Mouse (Mus musculus) lung, postnatal 14 days (tissue): ENCODE measurements at regions not wholly inside any gene's neighbourhood (a gene's known extent, or its start where the extent isn't known, plus 50 kb on each side); places are given as distances from the start of the nearest gene placed in this dataset.

Experiments
- DNase-seq: peaks from one replicate; pipeline ENCODE4 v3.0.0; 2021

DNA sequence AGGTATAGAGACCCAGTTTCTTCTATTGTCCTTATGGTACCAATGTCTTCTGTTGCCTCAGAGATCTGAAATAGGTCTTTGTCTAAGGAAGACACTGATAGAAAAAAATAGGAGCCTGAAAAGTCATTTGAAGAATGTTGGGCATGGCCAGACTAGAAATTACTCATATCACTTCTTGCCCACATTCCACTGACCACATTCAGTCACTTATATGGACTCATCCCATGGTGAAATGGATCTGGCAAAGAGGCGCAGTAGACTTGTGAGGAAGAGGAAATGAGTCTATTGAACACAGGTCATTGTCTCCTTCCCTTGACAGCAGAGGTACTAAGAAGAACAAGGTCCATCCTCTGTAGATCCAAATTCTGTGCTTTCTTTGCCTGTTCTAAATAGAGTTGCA, 318.9 kb upstream of the A1bg start:
- no peak for DNase-seq

DNA sequence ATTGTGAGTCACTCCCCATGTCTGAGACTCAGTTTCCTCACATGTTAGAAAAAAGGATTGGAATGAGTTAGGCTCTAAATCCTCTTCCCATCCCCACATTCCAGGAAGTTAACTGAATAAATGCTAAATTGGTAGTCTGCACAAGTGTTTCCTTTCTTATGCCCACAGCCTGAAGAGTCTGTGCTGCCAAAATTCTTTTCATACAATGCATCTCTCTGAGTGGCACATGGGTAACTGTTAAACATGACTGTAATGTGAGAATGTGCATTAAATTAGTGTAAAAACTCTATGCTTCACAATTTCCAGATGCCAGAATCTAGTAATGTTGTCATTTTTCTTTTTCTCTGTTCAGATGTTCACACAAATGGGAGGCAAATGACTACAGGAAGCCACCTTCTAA, 317.5 kb upstream of the A1bg start:
- DNase-seq, result no peak

DNA sequence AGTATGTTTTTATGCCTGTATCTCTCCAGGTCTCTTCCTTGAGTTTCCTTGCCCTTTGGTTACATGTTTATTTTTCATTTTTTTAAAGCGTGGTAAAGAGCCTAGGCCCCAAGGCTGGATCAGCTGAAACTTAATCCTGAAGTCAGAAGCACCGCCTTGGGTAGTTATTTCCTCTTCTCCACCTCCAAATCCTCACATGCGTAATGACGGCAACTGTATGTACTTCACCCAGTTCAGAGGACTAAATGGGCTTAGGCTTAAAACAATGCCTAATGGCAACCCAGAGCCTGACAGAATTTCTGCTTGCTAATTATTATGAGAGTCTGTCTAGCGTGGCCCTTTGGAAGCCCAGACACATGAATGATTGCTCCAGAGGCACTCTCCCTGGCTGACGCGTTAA, 316.6 kb upstream of the A1bg start:
- DNase-seq, result no peak

GRCm38 (mm10) chr15:61238996-61239395, 316.2 kb upstream of the A1bg start:
- no peak for DNase-seq

DNA sequence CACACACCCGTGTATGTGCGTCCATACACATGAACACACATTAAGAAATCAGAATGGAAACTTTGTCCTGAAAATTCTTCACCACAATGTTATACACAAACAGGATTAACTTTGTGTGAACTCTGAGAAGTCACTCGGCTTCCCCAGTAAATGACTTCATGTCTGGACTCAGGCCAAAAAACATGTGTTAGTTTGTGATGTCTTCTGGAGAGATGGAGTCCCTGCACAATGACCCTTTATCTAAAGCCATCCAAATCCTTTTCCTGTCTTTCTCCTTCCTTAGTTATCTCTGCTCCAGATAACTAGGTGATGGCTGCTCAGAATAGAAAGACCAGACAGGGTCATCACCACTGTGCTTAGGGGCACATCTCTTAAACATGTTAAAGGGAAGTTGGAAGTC, 306.8 kb upstream of the A1bg start:
- DNase-seq, result no peak

DNA sequence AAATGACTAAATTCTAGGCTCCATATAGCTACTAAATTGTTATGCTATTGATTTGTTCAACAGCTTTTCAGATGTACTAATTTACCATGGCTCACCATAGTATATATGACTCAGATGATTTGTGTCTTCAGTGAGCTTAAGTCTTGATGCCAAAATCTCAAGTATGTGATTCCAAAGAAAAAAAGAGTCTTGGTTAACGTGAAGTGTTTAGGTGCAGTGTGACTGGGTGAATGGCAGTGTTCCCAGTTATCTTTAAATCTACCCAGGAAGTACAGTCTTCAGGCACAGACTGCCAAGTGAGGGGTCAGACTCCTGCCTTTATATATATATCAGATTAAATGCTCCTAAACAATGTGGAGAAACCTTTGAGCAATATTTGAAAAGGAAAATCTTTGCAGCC, 300.1 kb upstream of the A1bg start:
- no peak for DNase-seq

DNA sequence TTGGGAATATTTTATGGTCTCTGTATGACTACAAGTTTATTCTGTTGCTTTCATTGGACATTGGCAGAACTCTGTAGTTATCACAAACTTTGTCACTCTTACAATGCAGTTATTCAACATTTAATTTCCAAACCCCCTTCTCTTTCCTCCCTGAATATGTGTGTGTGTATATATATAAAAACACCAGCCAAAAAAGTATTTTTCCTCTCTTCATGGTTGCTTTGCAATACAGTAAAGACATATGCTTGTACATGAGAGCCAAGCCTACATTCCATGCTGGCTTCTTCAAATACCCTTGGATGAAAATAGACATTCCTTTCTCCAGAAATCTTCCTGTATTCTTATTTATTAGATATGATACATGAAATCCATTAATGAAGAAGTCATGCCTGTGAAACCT, 287.3 kb upstream of the A1bg start:
- DNase-seq, result no peak

GRCm38 (mm10) chr15:61189981-61190380, 267.2 kb upstream of the A1bg start:
- no peak for DNase-seq

DNA sequence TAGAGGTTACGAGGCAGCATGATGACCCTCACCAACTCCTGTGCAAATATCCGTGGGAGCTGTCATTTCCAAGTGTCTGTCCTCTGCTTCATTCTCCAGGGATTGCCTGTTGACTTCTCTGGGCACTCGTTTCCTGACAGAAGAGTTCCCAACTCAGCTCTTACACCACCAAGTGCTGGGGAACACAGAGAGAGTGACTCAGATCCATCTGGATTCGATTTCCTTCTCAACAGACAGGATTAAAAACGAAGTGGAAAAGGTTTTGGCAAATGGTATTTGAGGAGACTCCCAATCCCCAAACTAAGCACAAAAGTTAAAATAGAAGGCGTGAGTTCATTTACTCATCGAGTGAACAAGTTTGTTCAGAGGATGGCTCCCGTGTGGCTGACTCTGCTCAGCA, 266.7 kb upstream of the A1bg start:
- DNase-seq, result no peak

DNA sequence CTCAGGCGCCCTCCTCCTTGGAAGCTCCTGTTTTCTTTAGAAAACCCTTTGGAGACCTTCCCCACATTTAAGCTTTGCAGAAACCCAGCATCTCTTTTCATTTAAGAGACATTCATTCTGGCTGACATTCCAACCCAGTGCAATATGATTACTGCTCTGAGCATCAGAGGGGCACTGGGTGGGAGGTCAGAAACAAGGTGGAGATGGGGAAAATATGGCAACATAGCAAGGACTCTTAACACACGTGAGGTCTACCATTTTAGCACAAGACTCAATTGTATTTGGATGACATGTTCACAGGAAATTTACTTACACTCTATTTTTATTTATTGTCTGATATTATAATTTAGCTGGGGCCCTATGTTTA, 261.8 kb upstream of the A1bg start:
- DNase-seq, result no peak

- DNase-seq, result no peak
Measured at GRCm38 (mm10) chr15:61183751-61184596, 261.2 kb upstream of the A1bg start.

DNA sequence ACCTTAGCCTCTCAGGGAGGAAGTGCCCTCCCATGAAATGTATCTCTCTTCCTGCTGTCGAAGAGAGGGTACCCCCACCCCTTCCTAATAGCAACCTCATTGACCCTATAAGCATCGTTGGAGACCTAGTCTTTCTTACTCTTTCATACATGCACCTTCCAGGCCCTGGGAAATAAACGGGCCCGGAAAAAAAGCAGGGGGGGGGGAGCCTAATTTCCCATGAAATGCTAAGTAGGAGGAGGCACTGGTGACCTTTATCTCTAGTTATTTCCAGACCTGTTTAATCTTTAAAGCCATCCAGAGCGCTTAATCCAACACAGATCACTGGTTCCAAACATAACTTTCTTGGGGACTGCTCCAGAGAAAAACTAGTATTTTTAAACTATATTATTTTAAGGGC, 260.5 kb upstream of the A1bg start:
- DNase-seq, result no peak

DNA sequence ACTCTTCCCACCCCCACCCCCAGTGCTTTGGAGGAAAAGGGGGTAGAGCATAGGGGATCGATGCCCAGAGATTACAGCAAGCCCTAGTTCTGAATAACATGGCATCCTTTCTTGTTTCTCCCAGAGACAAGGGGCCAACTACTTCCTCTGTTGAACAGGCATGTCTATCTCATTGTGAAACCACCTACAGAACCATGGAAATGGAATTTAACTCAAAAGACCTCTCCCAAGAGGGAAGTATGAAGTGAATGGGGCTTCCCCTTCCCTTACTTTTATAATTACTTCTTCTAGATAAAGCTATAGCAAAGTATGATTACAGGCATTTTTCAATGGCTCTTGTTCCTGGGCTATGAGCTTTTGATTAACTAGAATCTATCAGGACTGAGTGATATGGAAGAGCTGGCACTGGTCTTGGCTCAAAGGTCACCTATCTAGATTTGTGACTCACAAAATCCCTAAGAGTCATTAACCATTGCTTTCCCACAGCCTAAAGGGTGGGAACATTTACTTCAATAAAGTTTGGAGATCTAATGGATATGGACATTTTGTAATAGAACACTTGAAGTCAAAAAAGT, 246.1 kb upstream of the A1bg start:
- DNase-seq, result no peak

DNA sequence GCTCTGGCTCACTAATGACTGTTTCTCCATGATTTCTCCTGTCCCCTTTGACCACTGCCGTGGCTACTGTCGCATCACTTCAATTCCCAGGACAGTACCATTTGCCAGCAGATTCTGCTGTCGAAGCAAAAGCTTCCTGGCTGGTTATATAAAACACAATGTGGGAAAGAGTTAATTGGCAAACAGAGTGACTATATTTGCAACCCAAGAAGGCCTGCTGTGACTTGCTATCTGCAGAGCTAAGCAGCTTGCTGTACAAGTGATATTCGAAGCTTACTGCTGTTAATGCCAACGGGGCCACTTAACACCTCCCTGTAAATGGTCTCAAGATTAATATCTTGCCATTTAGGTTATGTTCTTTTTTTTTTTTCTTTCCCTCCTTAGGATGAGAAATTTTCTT, 242.2 kb upstream of the A1bg start:
- no peak for DNase-seq

DNA sequence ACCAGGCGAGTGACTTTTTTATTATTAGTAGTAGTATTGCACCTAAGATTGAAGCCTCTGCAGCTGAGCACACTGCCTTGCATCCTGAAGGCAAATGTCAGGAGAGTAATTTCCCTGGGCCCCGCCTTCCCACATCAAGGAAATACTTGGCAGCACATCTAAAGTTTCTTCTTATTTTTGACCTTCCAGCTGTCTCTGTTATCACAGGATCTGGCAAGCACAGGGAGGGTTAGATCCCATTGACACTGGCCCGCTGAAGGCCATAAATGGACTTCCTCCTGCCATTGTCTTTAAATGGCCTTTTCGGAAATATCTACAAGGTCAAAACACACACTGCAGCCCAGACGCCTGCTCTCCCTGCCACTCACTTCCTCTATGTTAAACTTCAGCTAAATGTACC, 238.6 kb upstream of the A1bg start:
- DNase-seq, result peak; percentile 4

DNA sequence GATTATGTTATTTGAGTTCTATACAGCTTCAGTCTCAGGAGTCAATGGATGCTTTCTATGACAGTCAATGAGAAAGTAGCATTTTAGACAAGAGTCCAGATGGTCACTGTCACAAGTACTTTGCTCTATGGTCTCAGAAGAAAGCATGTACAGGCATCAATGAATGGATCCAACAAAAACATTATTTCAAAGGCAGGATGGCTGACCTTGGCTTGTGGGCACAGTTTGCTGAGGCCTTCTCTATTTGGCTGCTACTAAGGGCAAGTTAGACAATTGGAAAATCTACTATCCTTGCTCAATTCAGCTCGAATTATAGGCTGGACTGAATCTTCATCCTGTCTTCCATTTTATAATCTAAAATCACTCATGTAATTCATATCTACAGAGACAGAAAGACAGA, 237.9 kb upstream of the A1bg start:
- DNase-seq, result no peak

- no peak for DNase-seq
Measured at GRCm38 (mm10) chr15:61159552-61159951, 236.7 kb upstream of the A1bg start.

DNA sequence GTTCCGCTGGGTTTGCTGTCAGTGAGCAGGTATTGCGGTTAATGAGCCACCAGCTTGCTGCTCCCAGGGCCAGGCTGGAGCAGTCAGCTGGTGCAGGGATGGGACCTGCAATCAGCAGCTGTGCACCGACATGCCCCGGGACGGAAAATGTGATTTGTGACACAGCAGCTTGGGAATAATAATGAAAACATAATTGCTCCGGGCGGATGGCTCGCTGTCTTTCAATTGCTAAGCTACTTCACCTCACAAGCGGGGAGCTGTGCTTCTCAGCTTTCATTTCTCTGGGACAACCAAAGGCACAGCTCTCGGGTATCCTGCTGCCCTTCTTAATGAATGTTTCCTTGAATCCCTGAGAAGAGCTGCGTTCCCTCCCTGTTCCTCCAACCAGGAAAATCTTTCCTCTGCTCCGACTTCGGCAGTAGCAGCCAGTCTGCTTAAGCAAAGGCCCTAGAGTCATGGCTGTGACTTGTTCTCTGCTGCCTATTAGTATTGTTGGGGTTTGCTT, 235.3 kb upstream of the A1bg start:
- DNase-seq, result peak; percentile 8

DNA sequence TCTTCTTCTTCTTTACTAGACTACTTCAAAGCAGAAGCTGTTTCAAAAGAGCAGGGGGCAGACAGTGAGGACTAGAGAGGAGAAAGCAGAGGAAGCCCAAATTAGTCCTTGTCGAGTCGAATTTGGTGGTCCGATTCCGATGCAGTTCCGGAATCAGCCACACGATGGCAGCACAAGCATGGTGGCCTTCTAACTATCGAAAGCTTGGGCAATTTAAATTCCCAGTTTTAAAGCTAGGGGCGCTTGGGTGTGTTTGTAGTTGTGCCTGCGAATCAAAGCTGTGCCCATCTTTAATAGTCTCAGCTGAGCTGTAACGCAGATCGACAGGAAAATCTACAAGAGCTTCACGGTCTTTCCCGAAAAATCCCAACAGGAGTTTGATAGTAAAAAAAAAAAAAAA, 234.7 kb upstream of the A1bg start:
- peak; percentile 93 for DNase-seq

- no peak for DNase-seq
Measured at GRCm38 (mm10) chr15:61155530-61155929, 232.7 kb upstream of the A1bg start.

- DNase-seq, result no peak
Measured at GRCm38 (mm10) chr15:61154166-61154565, 231.4 kb upstream of the A1bg start.

DNA sequence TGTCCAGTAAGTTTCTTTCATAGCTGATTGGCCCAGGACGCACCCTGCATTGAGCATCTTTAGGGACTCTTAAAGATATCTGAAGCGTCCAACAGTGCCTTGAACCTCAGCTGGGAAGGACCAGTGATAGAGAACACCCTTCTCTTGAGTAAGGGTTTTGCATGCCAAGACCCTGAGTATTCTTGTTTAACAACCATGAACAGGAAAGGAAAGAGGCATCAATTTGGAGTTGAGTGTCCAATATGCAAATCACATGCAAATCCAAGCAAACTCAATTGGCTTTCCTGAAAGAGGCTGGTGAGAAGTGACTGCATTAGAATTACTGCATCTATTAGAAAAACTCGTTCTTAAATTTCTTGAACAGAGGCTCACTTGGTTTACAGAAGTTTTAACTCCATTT, 220.0 kb upstream of the A1bg start:
- no peak for DNase-seq

DNA sequence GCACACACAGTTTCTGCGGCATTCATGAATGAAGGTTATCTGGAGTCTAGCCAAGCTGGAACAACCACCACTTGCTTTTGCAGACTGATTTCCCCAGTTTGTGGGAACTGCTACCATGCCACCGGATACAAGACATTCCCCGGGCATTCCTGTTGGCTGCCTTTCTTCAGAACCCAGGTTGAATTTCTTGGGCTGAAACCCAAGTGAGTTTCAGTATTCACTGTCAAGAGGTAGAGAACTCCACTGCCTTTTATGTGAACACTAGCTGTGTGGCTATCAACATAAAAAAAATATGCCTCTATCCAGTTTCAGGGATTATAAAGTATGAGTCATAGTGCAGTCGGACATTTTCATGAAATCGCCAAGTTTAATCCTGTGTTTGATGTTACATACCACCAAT, 216.3 kb upstream of the A1bg start:
- DNase-seq, result no peak

GRCm38 (mm10) chr15:61136781-61137180, 214.0 kb upstream of the A1bg start:
- DNase-seq, result no peak

- DNase-seq, result no peak
Measured at GRCm38 (mm10) chr15:61133316-61133715, 210.5 kb upstream of the A1bg start.
